Mouse (Mus musculus): ENCODE results near the gene Tpra1. TPM values are rescaled to one million over a fixed set of nuclear protein-coding genes. Genes with fewer than 3 reads are reported as not detected.

The Tpra1 gene
- polyA plus RNA-seq (2017; shearing (Covaris generic)), result 112 TPM

DNA sequence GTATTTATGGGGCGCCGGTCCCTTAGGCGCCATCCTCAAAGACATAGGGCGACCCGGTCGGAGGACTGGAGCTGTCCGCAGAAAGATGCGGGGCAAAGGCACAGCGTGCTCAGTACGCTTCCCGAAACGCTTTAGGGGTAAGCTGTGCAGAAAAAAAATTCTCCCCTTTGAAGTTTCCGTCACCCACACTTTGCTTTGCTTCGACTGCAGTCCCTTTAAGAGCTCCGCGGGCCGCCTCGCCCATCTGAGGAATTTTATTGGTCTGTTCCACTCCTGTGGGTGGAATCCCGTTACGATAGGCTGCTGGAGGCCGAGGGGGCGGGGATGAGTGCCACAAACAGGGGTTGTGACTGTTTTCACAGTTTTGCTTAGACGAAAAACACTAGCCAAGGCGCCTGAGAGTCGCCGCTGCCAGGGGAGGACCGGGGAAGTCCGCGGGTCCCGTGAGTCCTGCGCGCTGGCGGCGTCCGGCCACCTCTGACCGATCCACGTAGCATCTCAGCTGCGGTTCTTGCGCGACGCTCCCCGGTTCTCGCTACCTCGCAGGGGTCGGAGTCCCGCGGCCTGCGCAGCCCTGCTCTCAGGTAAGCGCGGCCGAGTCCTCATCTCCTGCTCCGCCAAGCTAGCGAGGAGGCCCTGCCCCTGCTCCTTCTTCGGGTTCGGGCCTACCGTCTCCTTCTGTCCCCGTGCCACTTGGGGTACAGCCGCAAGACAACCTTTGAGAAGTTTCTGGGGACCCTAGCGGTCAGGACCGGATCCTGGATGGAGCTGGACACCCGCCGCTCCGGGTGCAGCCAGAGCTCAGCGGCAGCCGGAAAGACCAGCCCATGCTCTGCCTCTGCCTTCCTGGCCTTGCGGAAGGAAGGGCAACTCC lies at the start of gene Tpra1:
Gene Tpra1, plus strand, starts transcription at position 305 of the 874 bp plus-strand sequence.

DNA sequence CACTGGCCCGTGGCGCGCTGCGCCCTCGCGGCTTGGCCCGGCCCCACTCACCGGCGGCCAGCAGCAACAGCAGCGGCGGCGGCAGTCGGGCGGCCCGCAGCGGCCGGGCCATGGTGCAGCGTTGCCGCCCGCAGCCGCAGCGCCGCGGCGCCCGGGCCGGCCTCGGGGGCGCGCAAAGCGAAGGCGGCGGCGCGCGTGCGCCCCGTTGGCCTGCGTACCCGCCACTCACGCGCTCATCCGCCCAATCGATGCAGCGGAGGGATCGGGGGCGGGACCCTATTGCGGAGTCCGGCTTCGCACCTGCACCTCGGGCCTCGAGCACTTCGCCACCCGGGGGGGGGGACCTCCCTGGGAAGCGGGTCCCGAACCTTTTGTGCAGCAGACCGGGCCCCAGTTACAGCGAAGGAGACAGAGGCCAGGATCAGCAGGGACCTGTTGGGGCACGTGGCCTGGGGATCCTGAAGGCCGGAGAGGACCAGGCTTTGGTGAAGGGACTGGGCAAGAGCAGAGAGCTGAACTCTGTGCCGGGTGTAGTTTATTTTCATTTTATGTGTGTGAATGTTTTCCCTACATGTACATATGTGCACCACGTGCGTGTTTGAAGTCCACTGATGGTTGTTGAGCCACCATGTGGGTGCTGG lies 27.1 kb upstream of the Tpra1 start, which contains the start of gene Podxl2:
Gene Podxl2, minus strand, starts transcription at position 177 of the 641 bp plus-strand sequence.

DNA sequence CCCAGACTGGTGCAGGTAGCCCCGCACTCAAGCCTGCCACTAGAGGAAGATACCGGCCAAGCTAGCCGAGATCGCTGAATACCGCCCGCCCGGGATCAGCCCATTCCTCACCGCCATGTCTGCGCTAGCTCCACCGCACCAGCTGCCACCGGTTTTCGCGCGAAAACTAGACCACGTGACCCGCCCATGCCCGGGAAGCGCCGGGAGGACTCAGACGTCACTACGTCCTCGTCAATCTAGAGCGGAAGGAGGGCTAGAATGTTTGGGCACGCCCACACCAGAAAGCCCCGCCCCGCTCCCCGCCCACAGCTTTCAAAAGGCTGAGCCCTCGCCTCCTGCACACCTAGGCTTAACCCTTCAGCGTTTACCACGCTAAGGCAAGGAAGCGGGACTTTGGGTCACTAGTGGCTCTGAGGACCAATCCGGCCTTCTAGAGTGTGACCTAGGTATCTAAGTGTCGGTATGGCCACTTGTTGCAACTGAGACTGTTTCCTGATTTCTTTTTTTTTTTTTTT lies 3.5 kb upstream of the Tpra1 start, which contains the start of gene Mcm2:
Gene Mcm2, minus strand, starts transcription at position 247 of the 515 bp plus-strand sequence.

Other genes with a start within 250 kb of the Tpra1 start
- gene Mgll, start 177.8 kb upstream of the Tpra1 start, polyA plus RNA-seq (2017; shearing (Covaris generic)), result 0.99 TPM
- gene Abtb1, start 60.3 kb upstream of the Tpra1 start, polyA plus RNA-seq (2017; shearing (Covaris generic)), result 85.3 TPM
- gene Podxl2, start 27.2 kb upstream of the Tpra1 start, polyA plus RNA-seq (2017; shearing (Covaris generic)), result 0.69 TPM
- gene Mcm2, start 3.5 kb upstream of the Tpra1 start, polyA plus RNA-seq (2017; shearing (Covaris generic)), result 60.7 TPM

Data from CD4-positive, CD25-positive, alpha-beta regulatory T cell (primary cell).